Mouse (Mus musculus) spleen, adult 2 months (tissue): ENCODE measurements around the gene Dhrs7c. TPM values are rescaled to one million over a fixed set of nuclear protein-coding genes. Genes with fewer than 3 reads are reported as not detected.

Source experiments
- DNase-seq, 2 experiments: peaks; one replicate each; pipeline versions ENCODE4 v3.0.0 to v3.0.0-alpha.2; 2012 to 2021; ENCODE audit warnings: low spot score in 2 of 2, low read depth in 1 of 2
- H3K27ac ChIP-seq: fragments of 200-500 bp; 2 replicates; pipeline ENCODE4 v1.5.1; 2012; ENCODE audit warnings: low read length, inconsistent platforms; ENCODE audit not compliant: insufficient read depth
- H3K27me3 ChIP-seq: fragments of 200-500 bp; 2 replicates; pipeline ENCODE4 v1.6.1; 2012; ENCODE audit warnings: mild to moderate bottlenecking, moderate library complexity, low read length, inconsistent platforms; ENCODE audit not compliant: control insufficient read depth, insufficient read depth
- H3K36me3 ChIP-seq: fragments of 200-500 bp; 2 replicates; pipeline ENCODE4 v1.6.1; 2012; ENCODE audit warnings: mild to moderate bottlenecking, low read length, inconsistent platforms; ENCODE audit not compliant: control insufficient read depth, insufficient read depth
- H3K4me1 ChIP-seq: fragments of 200-500 bp; 2 replicates; pipeline ENCODE4 v1.6.1; 2011; ENCODE audit warnings: inconsistent platforms; ENCODE audit not compliant: control insufficient read depth, insufficient read depth, insufficient read length
- H3K4me3 ChIP-seq: fragments of 200-500 bp; 2 replicates; pipeline ENCODE4 v1.5.1; 2011; ENCODE audit warnings: mild to moderate bottlenecking, inconsistent platforms; ENCODE audit not compliant: insufficient read depth, insufficient read length; ENCODE audit errors: extremely low read depth
- CTCF ChIP-seq: fragments of 200-500 bp; IDR thresholded peaks from 2 replicates; pipeline ENCODE4 v1.5.1; 2011; ENCODE audit warnings: mild to moderate bottlenecking, inconsistent platforms; ENCODE audit not compliant: insufficient read depth, insufficient read length, insufficient replicate concordance; ENCODE audit errors: extremely low read depth
- POLR2A ChIP-seq: fragments of 200-500 bp; IDR thresholded peaks from 2 replicates; pipeline ENCODE4 v1.6.1; 2011; ENCODE audit warnings: low read depth, low read length, inconsistent platforms
- WGBS: fragments of 180-500 bp; shearing (Covaris S2); methylation state at CpG from one replicate; pipeline ENCODE4 v1.1.7; 2018; 5-methylcytosine and 5-hydroxymethylcytosine counted together
- polyA plus RNA-seq: library from polyadenylated mRNA; depleted of rRNA; stranded (reverse); fragments of >200 nt; gene quantifications from 2 replicates; pipeline ENCODE4 v1.2.3, GENCODE M21; 2012; rRNA removed

Dhrs7c gene
- polyA plus RNA-seq, 1 experiment = not detected

GRCm38 (mm10) chr11:67861399-67861838 is 63.4 kb downstream of the Dhrs7c start:
- Histone ChIP-seq H3K36me3 (no peaks in the 10 kb centered on the region), H3K4me3 (no peak overlapping the region), H3K27me3 (no peaks in the 10 kb centered on the region), H3K27ac (no peak overlapping the region), H3K4me1 (no peaks in the 10 kb centered on the region)
- WGBS = 11% methylated on average over 7 of the region's 7 CpGs
- TF ChIP-seq CTCF = no peak
- TF ChIP-seq POLR2A = no peak
- no peak for DNase-seq

- no peak for DNase-seq
- H3K4me3 ChIP-seq = no peak overlapping the region
- WGBS = 78% methylated on average over 5 of the region's 5 CpGs
- H3K4me1 ChIP-seq = no peaks in the 10 kb centered on the region
- no peaks in the 10 kb centered on the region for H3K27me3 ChIP-seq
- no peaks in the 10 kb centered on the region for H3K36me3 ChIP-seq
- H3K27ac ChIP-seq = no peak overlapping the region
- TF ChIP-seq CTCF = no peak
- TF ChIP-seq POLR2A = no peak
These were observed 67.1 kb downstream of the Dhrs7c start for GRCm38 (mm10) chr11:67865100-67865499.

Other genes starting within 250 kb of the Dhrs7c start
- not detected in 2 replicates for gene Rcvrn, start 102.9 kb upstream of the Dhrs7c start, polyA plus RNA-seq
- gene Glp2r, start 27.0 kb upstream of the Dhrs7c start, polyA plus RNA-seq = 0.04 TPM in 2 replicates
- not detected in 2 replicates for gene Gsg1l2, start 23.6 kb upstream of the Dhrs7c start, polyA plus RNA-seq
- gene Usp43, start 124.0 kb downstream of the Dhrs7c start, polyA plus RNA-seq = 0.30 and 0.32 TPM in 2 replicates
- not detected in 2 replicates for gene Cfap52, start 167.5 kb downstream of the Dhrs7c start, polyA plus RNA-seq
- 2.4 and 3.2 TPM in 2 replicates for gene Stx8, start 168.0 kb downstream of the Dhrs7c start, polyA plus RNA-seq